8 mouse cellular contexts compared by ENCODE assay signal in the genomic region with DNA sequence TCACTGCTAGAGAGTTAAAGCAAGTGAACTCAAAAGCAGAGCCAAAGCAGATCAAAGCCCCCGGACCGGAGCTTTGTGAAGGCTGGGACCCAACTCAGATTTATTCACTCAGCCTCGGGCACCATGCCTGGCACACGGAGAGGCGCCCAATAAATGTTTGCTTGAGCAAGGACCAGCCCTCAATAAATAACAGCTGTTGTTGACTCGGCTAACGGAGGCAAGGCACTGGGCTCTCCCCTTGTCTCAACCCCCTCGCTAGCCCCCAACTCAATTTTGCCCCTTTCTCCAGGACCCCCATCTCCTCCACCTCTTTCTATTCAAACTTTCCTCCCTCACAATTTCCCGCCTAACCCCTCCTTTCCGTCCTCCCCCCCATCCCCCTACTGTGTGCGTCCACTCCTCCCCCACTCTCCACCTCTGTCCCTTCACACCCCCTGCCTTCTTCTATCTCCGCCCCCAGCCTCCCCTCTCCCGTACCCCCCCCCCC. TPM values are rescaled to one million over a fixed set of nuclear protein-coding genes. Genes with fewer than 3 reads are reported as not detected.
A peak's percentile ranks its signal among the peaks of the same experiment; 100 is the strongest.
DNase-seq lines count a peak whose midpoint lies in the region; ATAC-seq lines count a peak whose summit lies in the region.

No protein-coding gene starts in this region.

- WGBS in forebrain, embryonic 12.5 days = 2% methylated on average over 11 of the region's 13 CpGs
- WGBS in limb, embryonic 10.5 days = 6% methylated on average over 13 of the region's 13 CpGs
- WGBS in neural tube, embryonic 13.5 days = under 1% methylated on average over 12 of the region's 13 CpGs

- peak; percentile 24 to 42 for DNase-seq in layer of hippocampus, postnatal 10 days (ENCODE audit: low spot score in 2 of 2)
- no peak for DNase-seq in layer of hippocampus, adult 9-10 months (ENCODE audit: low spot score)
- DNase-seq in R1 (ENCODE audit: low read depth, low spot score) = peak; percentile 21
- no peak for DNase-seq in limb, embryonic 10.5 days (ENCODE audit: low spot score)
- DNase-seq in yolk sac, embryonic 10.5 days (ENCODE audit: low spot score) = no peak
- no peak for DNase-seq in Muller cell, postnatal 12 days (ENCODE audit: inconsistent ontology term)

- H3K4me3 ChIP-seq in forebrain, embryonic 12.5 days (replicated peaks) = peak overlapping the region; percentile 63
- peak overlapping the region; percentile 62 for H3K4me3 ChIP-seq in limb, embryonic 10.5 days
- peak overlapping the region; percentile 70 for H3K4me3 ChIP-seq in neural tube, embryonic 13.5 days

- H3K9me3 ChIP-seq in forebrain, embryonic 12.5 days = no peaks in the 10 kb centered on the region
- H3K9me3 ChIP-seq in limb, embryonic 10.5 days (replicated peaks) = no peaks in the 10 kb centered on the region
- H3K9me3 ChIP-seq in neural tube, embryonic 13.5 days = no peaks in the 10 kb centered on the region

- peak; percentile 67 for ATAC-seq in forebrain, embryonic 12.5 days (ENCODE audit: low FRiP score)
- ATAC-seq in neural tube, embryonic 13.5 days (ENCODE audit: low read depth) = peak; percentile 60

- H3K27me3 ChIP-seq in forebrain, embryonic 12.5 days = no peaks in the 10 kb centered on the region
- no peaks in the 10 kb centered on the region for H3K27me3 ChIP-seq in limb, embryonic 10.5 days (ENCODE audit: low read depth, poor library complexity, severe bottlenecking)
- no peaks in the 10 kb centered on the region for H3K27me3 ChIP-seq in neural tube, embryonic 13.5 days

- 0 out of 2 replicates have a peak, but pooled peaks cover 4% of the 10 kb centered on the region for H3K36me3 ChIP-seq in forebrain, embryonic 12.5 days (replicated peaks)
- peaks cover 16% of the 10 kb centered on the region for H3K36me3 ChIP-seq in limb, embryonic 10.5 days
- H3K36me3 ChIP-seq in neural tube, embryonic 13.5 days = peaks cover 5% of the 10 kb centered on the region; the same call in 1 of the 2 replicates

- peak overlapping the region; percentile 66 for H3K4me2 ChIP-seq in forebrain, embryonic 12.5 days
- H3K4me2 ChIP-seq in neural tube, embryonic 13.5 days = peak overlapping the region; percentile 71

- peak overlapping the region; percentile 75 for H3K27ac ChIP-seq in forebrain, embryonic 12.5 days
- H3K27ac ChIP-seq in limb, embryonic 10.5 days = peak overlapping the region; percentile 94
- H3K27ac ChIP-seq in neural tube, embryonic 13.5 days (replicated peaks) = peak overlapping the region; percentile 81

- peak overlapping the region; percentile 68 for H3K9ac ChIP-seq in forebrain, embryonic 12.5 days
- H3K9ac ChIP-seq in neural tube, embryonic 13.5 days = peak overlapping the region; percentile 86

- H3K4me1 ChIP-seq in forebrain, embryonic 12.5 days = peaks cover 28% of the 10 kb centered on the region
- H3K4me1 ChIP-seq in limb, embryonic 10.5 days = peaks cover 45% of the 10 kb centered on the region
- H3K4me1 ChIP-seq in neural tube, embryonic 13.5 days (replicated peaks) = peaks cover 27% of the 10 kb centered on the region

RNA-seq across cellular contexts. Expression of a gene that starts 0.5 kb away (rescaled TPM):
- 10 to 100 TPM; 37.2 to 37.5 TPM for total RNA-seq in layer of hippocampus, postnatal 10 days (2021)
- polyA plus RNA-seq in forebrain, embryonic 12.5 days (2016; fragmentation: Nextera tagmentation; extraction: Ambion mirVana) = 52.1 and 53.2 TPM in 2 replicates
- polyA plus RNA-seq in limb, embryonic 10.5 days (2016; fragmentation: Nextera tagmentation; extraction: Ambion mirVana) = 71.5 and 103 TPM in 2 replicates
- polyA plus RNA-seq in neural tube, embryonic 13.5 days (2015; fragmentation: Nextera tagmentation; extraction: Ambion mirVana) = 45.7 and 54.9 TPM in 2 replicates

RNA-seq across cellular contexts. Expression of a gene that starts 32.0 kb away (rescaled TPM):
- total RNA-seq in layer of hippocampus, postnatal 10 days (2021) = 1 to 10 TPM; 1.5 to 1.6 TPM
- 1.7 and 1.8 TPM in 2 replicates for polyA plus RNA-seq in forebrain, embryonic 12.5 days (2016; fragmentation: Nextera tagmentation; extraction: Ambion mirVana)
- polyA plus RNA-seq in limb, embryonic 10.5 days (2016; fragmentation: Nextera tagmentation; extraction: Ambion mirVana) = 1.2 and 2.0 TPM in 2 replicates
- 3.4 and 3.7 TPM in 2 replicates for polyA plus RNA-seq in neural tube, embryonic 13.5 days (2015; fragmentation: Nextera tagmentation; extraction: Ambion mirVana)

Comparison
In these comparisons a context has a peak if more than half of its experiments do, and no peak if none do; other contexts are left out.
1. DNase-seq: peak in layer of hippocampus, postnatal 10 days (2 of 2) and R1 (single experiment); none in layer of hippocampus, adult 9-10 months (single experiment), limb, embryonic 10.5 days (single experiment), yolk sac, embryonic 10.5 days (single experiment) and Muller cell, postnatal 12 days (single experiment).
2. Peak in every context shown above with its lines, with median percentiles within 50 percentile points of each other: H3K27ac ChIP-seq and H3K4me3 ChIP-seq.